Mouse (Mus musculus): ENCODE data around the gene Ppp5c. TPM values are rescaled to one million over a fixed set of nuclear protein-coding genes. Genes with fewer than 3 reads are reported as not detected.

Ppp5c gene
- total and polyA plus RNA-seq, 3 experiments, result 94.2 to 249 (median 178) TPM

GRCm38 (mm10) chr7:17067000-17067399 lies 39.3 kb upstream of the Ppp5c start:
- Histone ChIP-seq H3K4me3 (ENCODE audit: control insufficient read depth in 1 of 2, insufficient read depth in 1 of 2, low read depth in 2 of 2, low read length in 2 of 2) (no peak overlapping the region), H3K27ac (ENCODE audit: control insufficient read depth, low read depth, low read length) (no peak overlapping the region), H3K27me3 (ENCODE audit: control insufficient read depth in 1 of 2, insufficient read depth in 2 of 2, low read length in 2 of 2) (no peaks in the 10 kb centered on the region), H3K79me2 (ENCODE audit: control insufficient read depth, insufficient read depth, low read length, poor library complexity) (no peaks in the 10 kb centered on the region), H3K9me3 (replicated peaks; ENCODE audit: insufficient read depth, low read length) (no peaks in the 10 kb centered on the region), H3K4me1 (ENCODE audit: control insufficient read depth in 1 of 2, insufficient read depth in 2 of 2, low read length in 2 of 2) (peaks cover 6 to 21% of the 10 kb centered on the region in 2 experiments), H3K36me3 (ENCODE audit: control insufficient read depth in 1 of 2, insufficient read depth in 2 of 2, low read length in 2 of 2) (peaks cover 0 to 9% of the 10 kb centered on the region in 2 experiments; a peak in 2 of 4 replicates), H3K9ac (ENCODE audit: control insufficient read depth, low read depth, low read length, poor library complexity, severe bottlenecking) (no peak overlapping the region)
- no peak for DNase-seq (ENCODE audit: low read depth, low spot score)
- TF ChIP-seq POLR2AphosphoS5 (IDR thresholded peaks at IDR 0.05; ENCODE audit: borderline replicate concordance, low read depth, low read length) (no peak), NELFE (IDR thresholded peaks at IDR 0.05; ENCODE audit: low read depth, low read length) (no peak), RCOR1 (IDR thresholded peaks at IDR 0.05; ENCODE audit: low read depth, low read length) (no peak), E2F4 (IDR thresholded peaks at IDR 0.05; ENCODE audit: borderline replicate concordance, low read depth, low read length) (no peak), NRF1 (IDR thresholded peaks at IDR 0.05; ENCODE audit: insufficient read depth, low read depth, low read length, poor library complexity, severe bottlenecking) (no peak), GABPA (IDR thresholded peaks at IDR 0.05; ENCODE audit: low read depth, low read length) (no peak), MAZ (IDR thresholded peaks at IDR 0.05; ENCODE audit: low read depth, low read length) (no peak), CHD1 (IDR thresholded peaks at IDR 0.05; ENCODE audit: low read depth, low read length) (no peak)

- Histone ChIP-seq H3K4me1 (ENCODE audit: control insufficient read depth in 1 of 2, insufficient read depth in 2 of 2, low read length in 2 of 2) (peaks cover 6 to 21% of the 10 kb centered on the region in 2 experiments), H3K4me3 (ENCODE audit: control insufficient read depth in 1 of 2, insufficient read depth in 1 of 2, low read depth in 2 of 2, low read length in 2 of 2) (no peak overlapping the region), H3K27me3 (ENCODE audit: control insufficient read depth in 1 of 2, insufficient read depth in 2 of 2, low read length in 2 of 2) (no peaks in the 10 kb centered on the region), H3K79me2 (ENCODE audit: control insufficient read depth, insufficient read depth, low read length, poor library complexity) (no peaks in the 10 kb centered on the region), H3K9ac (ENCODE audit: control insufficient read depth, low read depth, low read length, poor library complexity, severe bottlenecking) (no peak overlapping the region), H3K36me3 (ENCODE audit: control insufficient read depth in 1 of 2, insufficient read depth in 2 of 2, low read length in 2 of 2) (peaks cover 0 to 9% of the 10 kb centered on the region in 2 experiments; a peak in 2 of 4 replicates), H3K9me3 (replicated peaks; ENCODE audit: insufficient read depth, low read length) (no peaks in the 10 kb centered on the region), H3K27ac (ENCODE audit: control insufficient read depth, low read depth, low read length) (no peak overlapping the region)
- peak; percentile 85 for DNase-seq (ENCODE audit: low read depth, low spot score)
- TF ChIP-seq RAD21 (IDR thresholded peaks at IDR 0.05; ENCODE audit: low read depth, low read length) (peak; percentile 95), MAZ (IDR thresholded peaks at IDR 0.05; ENCODE audit: low read depth, low read length) (no peak), POLR2AphosphoS2 (IDR thresholded peaks at IDR 0.05; ENCODE audit: low read length) (no peak), TAL1 (IDR thresholded peaks at IDR 0.05; ENCODE audit: low read length) (no peak), MAFK (IDR thresholded peaks at IDR 0.05; ENCODE audit: borderline replicate concordance, low read depth, low read length) (no peak), MAX (IDR thresholded peaks at IDR 0.05; ENCODE audit: low read length) (no peak), KAT2A (conservative IDR thresholded peaks at IDR 0.05; ENCODE audit: low read depth, low read length) (no peak), NELFE (IDR thresholded peaks at IDR 0.05; ENCODE audit: low read depth, low read length) (no peak), TBP (IDR thresholded peaks at IDR 0.05; ENCODE audit: low read depth, low read length) (no peak), MYB (IDR thresholded peaks at IDR 0.05; ENCODE audit: low read depth, low read length) (no peak), ELF1 (IDR thresholded peaks at IDR 0.05; ENCODE audit: low read depth, low read length) (0 out of 2 replicates have a peak, but pooled peaks have one; percentile 33), TCF12 (IDR thresholded peaks at IDR 0.05; ENCODE audit: low read depth, low read length) (no peak), ZNF384 (IDR thresholded peaks at IDR 0.05; ENCODE audit: low read depth, low read length) (no peak), JUND (IDR thresholded peaks at IDR 0.05; ENCODE audit: low read depth, low read length) (peak; percentile 44; the same call in 1 of the 2 replicates), USF2 (IDR thresholded peaks at IDR 0.05; ENCODE audit: borderline replicate concordance in 1 of 2, insufficient read depth in 1 of 2, low read depth in 1 of 2, low read length in 2 of 2) (no peak), BHLHE40 (IDR thresholded peaks at IDR 0.05; ENCODE audit: borderline replicate concordance, low read depth, low read length) (no peak), MXI1 (IDR thresholded peaks at IDR 0.05; ENCODE audit: low read depth, low read length) (peak; percentile 25; the same call in 1 of the 2 replicates), HCFC1 (IDR thresholded peaks at IDR 0.05; ENCODE audit: low read depth, low read length) (no peak), GABPA (IDR thresholded peaks at IDR 0.05; ENCODE audit: low read depth, low read length) (no peak), UBTF (IDR thresholded peaks at IDR 0.05; ENCODE audit: borderline replicate concordance, insufficient read depth, low read depth, low read length) (no peak), GATA1 (IDR thresholded peaks at IDR 0.05; ENCODE audit: low read depth, low read length) (no peak), POLR2AphosphoS5 (IDR thresholded peaks at IDR 0.05; ENCODE audit: borderline replicate concordance, low read depth, low read length) (no peak), E2F4 (IDR thresholded peaks at IDR 0.05; ENCODE audit: borderline replicate concordance, low read depth, low read length) (no peak), CHD1 (IDR thresholded peaks at IDR 0.05; ENCODE audit: low read depth, low read length) (no peak), SMC3 (IDR thresholded peaks at IDR 0.05; ENCODE audit: low read depth, low read length) (peak; percentile 90), USF1 (IDR thresholded peaks at IDR 0.05; ENCODE audit: low read depth, low read length) (no peak), ZMIZ1 (IDR thresholded peaks at IDR 0.05; ENCODE audit: low read depth, low read length) (no peak), RCOR1 (IDR thresholded peaks at IDR 0.05; ENCODE audit: low read depth, low read length) (no peak), ZKSCAN1 (IDR thresholded peaks at IDR 0.05; ENCODE audit: low read depth, low read length) (no peak)
These were observed 38.7 kb upstream of the Ppp5c start for GRCm38 (mm10) chr7:17066412-17066811.
